Mouse (Mus musculus): ENCODE measurements around the gene Cntnap5b.

GRCm38 (mm10) chr1:100171566-100171965 is 399.0 kb downstream of the Cntnap5b start:
- no peak for TF ChIP-seq POLR2A (IDR thresholded peaks at IDR 0.05; ENCODE audit: borderline replicate concordance, insufficient read depth, low read length)
- TF ChIP-seq CTCF (IDR thresholded peaks at IDR 0.05; ENCODE audit: borderline replicate concordance, insufficient read depth, low read depth, low read length): no peak
